Mouse (Mus musculus) common myeloid progenitor, adult 5-6 weeks (primary cell): ENCODE measurements around the gene Stk4. TPM values are rescaled to one million over a fixed set of nuclear protein-coding genes. Genes with fewer than 3 reads are reported as not detected.
"Not testable (repeated sequence)": the region's sequence is repeated elsewhere in the genome, so short reads cannot be mapped to it uniquely, and the experiment has no call there.

ENCODE experiments used
- ATAC-seq: replicated peaks from 2 replicates; pipeline ENCODE4 v1.8.0; 2016; ENCODE audit warnings: low read depth, mild to moderate bottlenecking, moderate TSS enrichment, inconsistent platforms; ENCODE audit not compliant: poor library complexity, severe bottlenecking
- total RNA-seq: library from RNA; stranded (forward); fragments of 200-1000, 187-1606 nt; gene quantifications from 2 replicates; pipeline ENCODE4 v1.2.3, GENCODE M21; 2017

Stk4 gene
- 132 and 208 TPM in 2 replicates for total RNA-seq

DNA sequence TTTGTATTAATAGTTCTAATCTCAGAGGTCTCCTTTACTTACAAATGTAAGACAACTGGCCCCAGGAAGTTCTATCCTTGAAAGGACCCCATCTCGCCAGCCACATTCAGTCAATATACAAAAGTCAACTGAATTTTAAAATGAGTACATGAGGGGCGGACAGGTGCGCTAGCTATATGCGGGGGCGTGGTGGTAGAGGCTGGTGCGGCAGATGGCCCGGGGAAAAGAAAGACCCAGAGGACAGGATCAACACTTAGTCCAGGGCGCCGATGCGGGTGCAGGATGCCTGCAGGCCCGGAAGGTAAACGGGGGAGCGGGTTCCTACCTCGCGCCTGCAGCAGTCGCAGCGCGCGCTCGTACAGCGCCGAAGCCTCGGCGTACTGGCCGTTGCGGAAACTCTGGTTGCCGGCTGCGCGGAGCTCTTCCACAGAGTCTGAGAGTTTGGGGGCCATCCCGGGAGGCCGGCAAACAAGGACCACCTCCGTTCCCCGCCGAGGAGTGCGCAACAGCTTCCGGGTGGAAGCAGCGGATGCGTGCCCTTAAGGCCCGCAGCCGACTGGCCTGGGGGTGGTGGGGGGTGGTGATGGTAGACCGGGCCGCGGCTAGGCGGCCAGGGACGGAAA, at the start of gene Stk4:
TSS of gene Stk4 (plus strand) at position 181 of the 623 bp plus-strand sequence.
- ATAC-seq, result no peak

DNA sequence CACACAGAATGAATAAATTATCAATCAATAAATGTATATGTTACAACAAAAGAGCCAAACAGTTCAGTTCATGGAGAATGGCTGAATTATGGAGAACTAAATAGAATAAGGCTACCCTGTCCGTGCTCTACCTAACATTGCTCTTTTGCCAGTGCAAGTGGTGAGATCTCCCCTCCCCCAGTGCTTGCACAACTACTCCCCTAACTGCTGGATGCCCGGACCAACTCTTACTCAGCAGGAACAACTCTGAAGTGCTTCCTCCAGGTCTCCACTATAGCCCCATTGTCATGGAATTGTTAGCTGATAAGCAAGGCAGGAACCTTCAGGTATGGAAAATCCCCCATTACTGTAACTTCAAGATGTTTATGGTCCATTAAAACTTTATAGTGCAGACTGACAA, 48.0 kb upstream of the Stk4 start:
- no peak for ATAC-seq

DNA sequence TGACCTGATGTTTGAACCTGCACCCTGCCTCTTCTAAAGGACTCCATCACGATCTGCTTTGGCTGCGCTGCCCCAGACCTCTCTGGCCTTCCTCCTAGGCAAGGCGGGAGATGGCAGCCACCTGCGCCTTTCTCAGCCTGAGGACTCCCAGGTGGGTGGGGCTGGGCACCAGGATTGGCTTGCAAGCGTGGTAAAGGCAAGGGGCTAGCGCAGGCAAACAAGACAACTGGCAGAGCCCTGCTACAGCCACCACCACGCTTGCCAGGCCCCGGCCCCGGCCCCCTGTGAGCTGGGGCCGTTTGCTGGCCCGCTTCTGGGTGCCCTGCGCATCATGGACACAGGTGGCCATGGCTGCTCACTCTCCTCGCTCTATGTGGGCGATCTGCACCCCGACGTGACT, 45.0 kb upstream of the Stk4 start, which contains the start of gene Pabpc1l:
TSS of gene Pabpc1l (plus strand) at position 301 of the 400 bp plus-strand sequence.
- ATAC-seq, result no peak

DNA sequence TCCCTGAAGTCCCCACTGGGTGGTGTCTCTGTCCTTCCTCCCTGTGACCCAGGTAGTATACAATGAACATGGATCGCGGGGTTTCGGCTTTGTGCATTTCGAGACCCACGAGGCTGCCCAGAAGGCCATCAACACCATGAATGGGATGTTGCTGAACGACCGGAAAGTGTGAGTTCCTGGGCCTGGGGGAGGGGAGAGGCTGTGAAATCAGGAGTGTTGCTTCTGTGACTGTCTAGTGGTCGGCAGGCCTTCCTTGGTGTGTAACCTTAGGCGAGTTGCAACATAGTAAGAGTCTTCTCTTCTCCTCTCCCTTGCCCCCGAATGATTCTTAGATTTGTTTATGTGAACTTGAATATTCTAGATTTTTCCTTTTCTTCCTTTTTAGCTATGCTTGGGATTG, 39.0 kb upstream of the Stk4 start:
- ATAC-seq, result no peak

DNA sequence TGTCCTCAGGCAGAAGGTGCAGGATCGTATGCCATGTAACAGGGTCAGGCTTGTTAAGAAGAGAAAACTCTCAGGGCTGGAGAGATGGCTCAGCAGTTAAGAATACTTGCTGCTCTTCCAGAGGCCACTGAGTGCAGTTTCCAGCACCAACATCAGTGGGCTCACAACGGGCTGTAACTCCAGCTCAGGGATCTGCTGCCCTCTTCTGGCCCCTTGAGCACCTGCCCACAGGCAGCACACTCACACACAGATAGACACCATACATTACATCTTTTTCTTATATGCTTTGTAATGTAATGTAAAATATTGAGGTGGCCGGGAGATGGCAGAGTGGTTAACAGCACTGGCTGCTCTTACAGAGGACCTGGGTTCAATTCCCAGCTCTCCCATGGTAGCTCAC, 37.1 kb upstream of the Stk4 start:
- no peak for ATAC-seq

DNA sequence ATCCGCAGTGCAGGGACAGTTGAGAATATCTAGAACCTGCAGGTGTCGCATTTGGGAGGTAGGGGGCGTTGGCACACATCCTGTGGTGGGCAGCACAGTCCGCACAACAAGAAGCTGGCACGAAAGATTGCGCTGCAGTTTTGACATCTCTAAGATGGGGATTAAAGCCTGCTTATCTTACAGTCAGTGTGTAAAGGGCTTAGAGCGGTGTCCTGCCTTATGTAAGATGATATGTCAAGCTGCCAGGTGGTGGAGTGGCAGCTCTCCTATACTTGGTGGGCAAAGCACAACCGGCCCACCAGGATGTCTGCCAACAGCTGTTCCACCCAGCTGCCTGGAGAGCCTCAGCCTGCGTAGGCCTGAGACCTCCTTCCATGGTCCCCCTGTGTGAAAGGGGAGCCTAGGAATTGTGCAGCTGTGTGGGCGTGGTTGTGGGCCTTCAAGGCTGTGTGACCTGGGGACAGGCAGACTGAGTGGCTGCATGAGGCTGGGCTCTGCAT, 33.6 kb upstream of the Stk4 start:
- peak; percentile 81 for ATAC-seq

DNA sequence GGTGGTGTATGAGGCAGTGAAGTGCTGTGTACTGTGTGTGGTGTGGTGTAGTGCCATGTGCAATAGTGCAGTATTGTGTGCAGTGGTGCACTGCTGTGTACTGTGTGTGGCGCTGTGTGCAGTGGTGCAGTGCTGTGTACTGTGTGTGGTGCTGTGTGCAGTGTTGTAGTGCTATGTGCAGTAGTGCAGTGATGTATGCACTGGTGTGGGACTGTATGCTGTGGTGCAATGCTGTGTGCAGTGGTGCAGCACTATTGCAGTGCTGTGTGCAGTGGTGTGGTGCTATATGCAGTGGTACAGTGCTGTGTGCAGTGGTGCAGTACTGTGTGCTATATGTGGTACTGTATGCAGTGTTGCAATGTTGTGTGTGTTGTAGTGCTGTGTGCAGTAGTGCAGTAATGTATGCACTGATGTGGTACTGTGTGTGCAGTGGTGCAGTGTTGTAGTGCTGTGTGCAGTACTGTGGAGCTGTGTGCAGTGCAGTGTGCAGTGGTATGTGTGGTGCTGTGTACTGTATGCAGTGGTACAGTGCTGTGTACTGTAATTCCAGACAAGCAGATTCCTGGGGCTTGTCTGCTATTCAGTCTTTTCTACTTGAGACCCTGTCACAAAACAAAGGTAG, 31.6 kb upstream of the Stk4 start:
- ATAC-seq, result no peak

DNA sequence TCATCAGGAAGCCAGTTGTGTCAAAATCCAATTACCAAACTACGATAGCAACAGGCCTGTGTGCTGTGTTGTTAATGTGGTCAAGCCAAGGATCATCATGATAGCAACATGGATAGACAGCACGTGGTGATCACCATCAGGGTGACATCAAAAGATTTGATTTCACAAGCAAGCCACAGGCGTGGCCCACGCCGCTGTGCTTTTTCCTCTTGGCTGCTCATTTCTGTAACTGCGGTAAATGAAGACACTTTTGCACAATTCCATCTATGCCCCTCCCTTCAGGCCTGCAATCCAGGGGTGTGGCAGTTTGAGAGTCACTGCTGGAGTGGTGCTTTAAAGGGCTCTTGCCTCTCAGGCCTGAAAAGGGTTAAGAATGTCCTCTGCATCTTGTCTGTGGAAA, 29.2 kb upstream of the Stk4 start:
- ATAC-seq, result peak; percentile 40

DNA sequence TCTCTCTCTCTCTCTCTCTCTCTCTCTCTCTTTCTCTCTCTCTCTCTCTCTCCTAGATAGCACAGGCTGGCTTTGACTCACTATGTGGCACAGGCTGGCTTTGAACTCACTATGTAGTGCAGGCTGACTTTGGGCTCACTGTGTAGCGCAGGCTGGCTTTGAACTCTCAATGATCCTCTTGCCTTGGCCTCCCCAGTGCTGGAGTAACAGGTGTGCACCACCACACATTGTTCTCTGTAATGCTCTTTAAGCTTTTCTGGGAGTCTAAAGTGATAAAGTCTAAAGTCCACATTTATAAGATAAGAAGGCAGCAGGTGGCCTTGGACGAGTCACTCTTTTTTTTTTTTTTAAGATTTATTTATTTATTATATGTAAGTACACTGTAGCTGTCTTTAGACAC, 28.6 kb upstream of the Stk4 start:
- ATAC-seq, result no peak

DNA sequence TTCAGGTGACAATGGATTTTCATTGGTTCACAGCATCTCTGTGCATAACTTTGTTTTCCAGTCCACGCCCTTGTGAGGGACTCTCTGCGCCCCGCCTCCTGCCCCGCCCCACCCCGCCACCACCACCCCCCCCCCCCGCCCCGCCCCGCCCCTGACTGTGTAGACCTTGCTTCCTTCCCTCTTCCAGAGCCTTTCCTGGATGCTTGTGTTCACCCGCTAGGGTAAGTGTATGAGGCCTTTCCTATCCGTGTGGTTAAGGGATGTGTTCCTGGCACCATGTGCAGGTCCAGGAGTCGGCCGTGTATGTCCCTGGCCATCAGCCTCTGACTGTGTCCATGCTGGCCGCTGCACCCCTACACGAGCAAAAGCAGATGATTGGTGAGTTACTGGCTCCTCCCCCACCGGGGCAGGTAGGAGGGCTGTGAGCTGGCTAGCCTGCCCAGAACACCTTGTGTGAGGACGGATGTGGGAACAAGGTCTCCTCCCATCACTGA, 22.9 kb upstream of the Stk4 start:
- ATAC-seq, result peak; percentile 63

DNA sequence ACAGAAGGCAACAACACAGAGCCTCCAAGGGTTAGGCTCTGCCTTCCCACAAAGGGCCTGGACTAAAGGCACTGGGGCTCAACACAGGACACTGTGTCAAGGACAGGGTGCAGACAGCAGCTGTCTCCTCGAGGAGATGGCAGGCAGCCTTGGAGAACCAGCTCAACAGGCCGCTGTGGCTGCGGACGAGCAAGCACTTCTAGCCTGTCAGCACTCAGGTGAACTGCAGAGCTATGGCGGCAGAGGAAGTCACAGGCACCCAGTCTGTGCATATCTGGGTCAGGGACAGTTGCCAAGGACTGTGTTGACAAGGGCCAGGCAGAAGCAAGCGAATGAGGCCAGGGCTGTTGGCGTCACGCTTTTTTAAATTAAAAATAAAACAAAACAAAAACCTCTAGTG, 16.4 kb upstream of the Stk4 start:
- no peak for ATAC-seq

DNA sequence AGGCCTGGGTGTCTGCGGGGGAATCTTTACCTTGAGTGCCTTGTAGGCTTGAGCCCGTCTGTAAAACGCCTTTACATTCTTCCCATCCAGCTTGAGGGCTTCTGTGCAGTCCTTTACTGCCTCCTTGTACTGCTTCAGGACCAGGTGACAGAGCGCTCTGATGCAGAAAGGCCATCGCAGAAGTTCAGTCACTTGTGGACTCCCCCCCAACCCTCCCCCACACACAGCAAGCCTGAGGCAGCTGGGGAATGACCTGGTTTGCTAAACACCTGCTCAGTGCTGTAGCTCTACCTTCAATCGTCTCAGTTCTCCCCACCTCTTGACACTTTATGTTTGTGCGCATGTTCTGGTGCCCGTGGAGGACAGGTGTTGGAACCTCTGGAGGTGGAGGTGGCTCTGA, 15.5 kb upstream of the Stk4 start:
- ATAC-seq, result no peak

DNA sequence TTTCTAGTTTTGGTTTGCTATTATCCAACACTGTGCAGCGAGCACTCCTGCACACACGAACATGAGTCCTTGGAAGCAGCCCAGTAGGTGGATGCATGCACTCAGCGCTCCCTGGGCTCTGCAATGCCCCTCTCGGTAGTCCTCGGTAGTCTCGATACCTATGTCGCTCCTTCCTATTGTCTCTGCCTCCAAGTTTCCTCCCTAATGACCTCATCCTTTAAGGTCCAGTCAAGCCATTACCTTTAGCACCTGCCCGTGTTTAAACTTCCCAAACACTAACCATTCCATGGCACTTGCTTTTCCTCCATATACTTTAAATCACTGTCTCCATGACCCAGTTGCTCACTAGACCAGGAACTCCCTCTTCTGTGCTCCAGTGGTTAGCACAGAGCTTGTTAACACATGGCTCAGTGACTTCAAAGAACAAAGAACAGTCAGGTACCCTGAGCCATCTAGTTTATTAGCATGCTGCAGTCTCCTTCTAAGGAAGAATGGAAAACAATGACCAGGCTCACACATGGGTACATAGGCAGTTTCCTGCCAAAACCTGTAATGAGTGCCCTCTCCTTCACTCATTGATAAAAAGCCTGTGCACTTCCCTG, 10.4 kb upstream of the Stk4 start:
- no peak for ATAC-seq

DNA sequence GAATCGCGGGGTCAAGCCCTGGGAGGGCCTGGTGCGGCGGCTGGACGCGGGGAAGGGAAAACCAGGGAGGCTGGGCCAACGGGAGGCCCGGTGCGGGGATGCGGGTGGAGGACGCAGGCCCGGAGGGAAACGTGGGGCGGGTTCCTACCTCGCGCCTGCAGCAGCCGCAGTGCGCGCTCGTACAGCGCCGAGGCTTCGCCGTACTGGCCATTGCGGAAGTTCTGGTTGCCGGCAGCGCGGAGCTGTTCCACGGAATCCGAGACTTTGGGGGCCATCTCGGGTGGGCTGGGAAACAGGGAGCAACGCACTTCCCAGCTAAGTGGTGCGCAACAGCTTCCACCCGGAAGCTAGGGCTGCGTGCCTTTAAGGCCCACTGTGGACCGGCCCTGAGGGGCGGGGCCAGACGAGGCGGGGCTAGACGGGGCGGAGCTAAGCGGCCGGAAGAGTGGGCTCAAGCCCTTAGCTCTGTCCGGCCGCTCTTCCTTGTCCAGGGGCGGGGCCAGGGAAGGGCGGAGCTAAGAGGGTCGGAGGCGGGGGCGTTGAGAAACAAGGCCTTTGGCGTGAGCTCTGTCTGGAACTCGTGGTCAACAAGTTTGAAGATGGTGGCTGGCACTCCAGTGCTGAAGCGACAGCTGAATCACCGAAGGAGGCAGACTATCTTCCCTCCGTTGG, 779 bp downstream of the Stk4 start, which contains the start of gene Tomm34:
TSS of gene Tomm34 (minus strand) at position 405 of the 672 bp plus-strand sequence.
- ATAC-seq, result peak; percentile 78

DNA sequence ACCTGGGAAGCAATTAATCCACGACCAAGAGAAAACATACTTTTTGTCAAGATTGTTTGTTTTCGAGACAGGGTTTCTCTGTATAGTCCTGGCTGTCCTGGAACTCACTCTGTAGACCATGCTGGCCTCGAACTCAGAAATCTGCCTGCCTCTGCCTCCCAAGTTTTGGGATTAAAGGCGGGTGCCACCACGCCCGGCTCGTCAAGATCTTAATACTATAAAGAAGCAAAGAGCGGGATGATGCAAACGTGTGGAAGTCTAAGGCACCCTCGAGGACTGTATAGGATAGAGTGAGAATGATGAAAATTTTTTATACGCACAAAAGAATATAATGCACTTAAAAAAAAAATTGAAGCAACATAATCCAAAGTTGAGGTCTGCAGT, 1.3 kb downstream of the Stk4 start:
- ATAC-seq, result not testable (repeated sequence)

DNA sequence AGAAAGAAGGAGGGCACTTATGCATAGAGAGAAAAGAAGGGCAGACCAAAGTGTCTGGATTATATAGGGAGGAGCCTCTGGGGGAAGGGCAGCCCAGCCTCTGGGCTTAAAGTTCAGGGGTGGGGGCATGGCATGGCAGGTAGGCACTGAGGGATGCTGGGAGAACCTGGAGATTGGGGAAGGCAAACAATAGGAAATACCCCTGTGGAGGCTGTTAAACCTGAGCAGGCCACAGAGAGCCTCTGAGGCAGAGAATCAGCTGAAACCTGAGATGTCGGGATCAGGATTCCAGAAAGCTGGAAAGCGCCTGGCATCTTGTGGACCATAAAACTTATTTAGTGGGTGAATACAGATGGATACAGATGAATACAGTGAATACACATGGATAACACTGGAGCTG, 2.0 kb downstream of the Stk4 start:
- ATAC-seq, result no peak

DNA sequence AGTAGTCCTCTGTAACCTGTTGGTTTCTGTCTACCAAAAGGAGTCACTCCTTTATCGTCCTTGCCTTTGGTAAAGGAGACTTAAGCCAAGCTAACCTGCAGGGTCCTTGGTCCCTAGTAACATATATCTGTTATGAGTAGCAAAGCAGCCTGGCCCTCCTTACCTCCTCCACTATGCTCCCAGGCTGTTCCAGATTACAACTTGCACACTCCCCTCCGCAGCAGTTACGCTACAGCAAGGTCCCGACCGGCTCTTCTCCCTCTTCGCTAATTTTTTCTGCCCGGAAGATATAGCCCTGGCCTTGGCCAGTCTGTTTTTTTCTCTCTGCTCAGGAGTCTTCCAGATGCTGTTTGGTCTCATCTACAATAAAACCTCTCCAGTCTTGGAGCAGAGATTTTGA, 3.0 kb downstream of the Stk4 start:
- ATAC-seq, result no peak

DNA sequence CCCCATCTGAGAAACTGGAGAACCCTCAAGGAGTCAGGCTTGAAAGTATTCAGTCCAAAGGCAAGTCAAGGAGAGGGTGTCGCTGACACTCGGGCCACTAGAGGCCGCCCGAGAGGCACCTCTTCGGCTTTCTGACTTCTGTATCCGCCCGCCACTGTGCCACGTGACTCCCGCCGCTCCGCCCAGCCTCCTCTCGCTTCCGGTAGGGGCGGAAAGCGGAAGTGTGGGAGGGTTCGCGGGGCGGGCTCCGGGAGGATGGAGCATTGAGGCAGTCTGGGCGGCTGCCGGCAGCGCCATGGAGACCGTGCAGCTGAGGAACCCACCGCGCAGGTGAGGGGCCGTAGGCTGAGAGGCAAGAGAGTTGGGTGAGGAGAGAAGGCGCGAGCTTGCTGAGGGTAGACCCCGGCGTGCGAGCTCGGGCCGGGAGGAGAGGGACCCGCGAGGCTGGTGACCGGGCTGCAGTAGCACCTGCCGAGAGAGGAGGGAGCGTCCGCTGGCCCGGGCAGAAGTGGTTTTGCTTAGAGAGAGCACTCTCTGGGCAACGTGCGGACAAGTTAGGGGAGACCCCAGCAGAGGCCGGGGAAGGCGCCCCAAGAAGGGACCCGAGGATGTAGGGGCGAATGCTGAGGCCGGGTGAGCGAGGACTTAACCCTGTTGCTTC, 3.9 kb downstream of the Stk4 start:
- peak; percentile 74 for ATAC-seq

DNA sequence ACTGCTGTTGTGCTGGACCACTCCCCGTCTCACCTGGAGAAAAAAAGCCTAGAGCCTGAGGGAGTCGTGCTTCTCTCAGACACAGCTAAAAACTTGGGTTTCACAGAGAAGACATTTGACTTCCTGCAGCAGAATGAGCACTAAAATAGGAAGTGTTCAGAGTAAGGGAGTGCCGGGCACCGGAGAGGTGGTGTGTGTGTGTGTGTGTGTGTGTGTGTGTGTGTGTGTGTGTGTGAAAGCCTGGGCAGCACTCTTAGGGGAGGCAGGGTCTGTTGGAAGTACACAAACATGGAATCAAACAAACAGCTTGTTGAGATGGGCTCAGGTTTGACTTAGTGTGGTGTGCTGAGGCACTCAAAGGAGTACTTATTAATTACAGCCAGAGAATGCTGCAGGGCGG, 5.0 kb downstream of the Stk4 start:
- ATAC-seq, result 0 out of 2 replicates have a peak, but pooled peaks have one; percentile 4

DNA sequence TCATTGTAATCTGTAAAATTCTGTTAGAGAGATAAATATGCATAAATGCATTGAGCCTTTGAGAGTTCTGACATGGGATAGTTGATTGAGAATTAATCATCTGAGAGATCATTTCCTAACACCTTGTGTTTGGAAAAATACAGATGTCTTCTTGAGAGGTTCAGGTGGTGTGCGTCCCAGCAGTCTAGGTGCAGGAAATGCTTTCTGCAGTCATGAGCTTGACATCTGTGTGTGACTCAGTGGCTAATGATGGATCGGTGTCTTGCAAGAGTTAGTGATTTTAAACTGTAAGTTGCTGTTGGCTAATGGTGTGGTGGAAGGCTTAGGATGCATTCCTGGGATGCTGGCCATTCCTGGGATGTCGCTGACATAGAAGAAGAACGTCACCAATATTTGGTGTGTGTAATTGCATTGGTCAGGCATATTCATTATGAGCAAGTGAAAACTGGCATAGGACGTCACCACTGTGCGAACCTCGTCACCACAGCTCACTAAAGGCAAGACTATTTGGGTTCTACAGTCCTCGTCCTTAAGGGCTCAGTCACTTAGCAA, 6.8 kb downstream of the Stk4 start:
- ATAC-seq, result no peak
